Mouse (Mus musculus) left cerebral cortex, adult 18-20 months (tissue): ENCODE data around the gene Sapcd2. TPM values are rescaled to one million over a fixed set of nuclear protein-coding genes. Genes with fewer than 3 reads are reported as not detected.
"Not testable (repeated sequence)": the region's sequence is repeated elsewhere in the genome, so short reads cannot be mapped to it uniquely, and the experiment has no call there.

Experiments used
- DNase-seq, 2 experiments: peaks; one replicate each; pipeline ENCODE4 v3.0.0; 2021 to 2022; ENCODE audit warnings: low spot score in 2 of 2, mixed read lengths in 1 of 2
- total RNA-seq, 2 experiments: library from RNA; stranded (reverse); gene quantifications; 2 replicates each; pipeline ENCODE4 v1.2.3; 2021

Sapcd2 gene
- total RNA-seq, 2 experiments from 2014 or later, result 1.4 to 1.8 TPM

DNA sequence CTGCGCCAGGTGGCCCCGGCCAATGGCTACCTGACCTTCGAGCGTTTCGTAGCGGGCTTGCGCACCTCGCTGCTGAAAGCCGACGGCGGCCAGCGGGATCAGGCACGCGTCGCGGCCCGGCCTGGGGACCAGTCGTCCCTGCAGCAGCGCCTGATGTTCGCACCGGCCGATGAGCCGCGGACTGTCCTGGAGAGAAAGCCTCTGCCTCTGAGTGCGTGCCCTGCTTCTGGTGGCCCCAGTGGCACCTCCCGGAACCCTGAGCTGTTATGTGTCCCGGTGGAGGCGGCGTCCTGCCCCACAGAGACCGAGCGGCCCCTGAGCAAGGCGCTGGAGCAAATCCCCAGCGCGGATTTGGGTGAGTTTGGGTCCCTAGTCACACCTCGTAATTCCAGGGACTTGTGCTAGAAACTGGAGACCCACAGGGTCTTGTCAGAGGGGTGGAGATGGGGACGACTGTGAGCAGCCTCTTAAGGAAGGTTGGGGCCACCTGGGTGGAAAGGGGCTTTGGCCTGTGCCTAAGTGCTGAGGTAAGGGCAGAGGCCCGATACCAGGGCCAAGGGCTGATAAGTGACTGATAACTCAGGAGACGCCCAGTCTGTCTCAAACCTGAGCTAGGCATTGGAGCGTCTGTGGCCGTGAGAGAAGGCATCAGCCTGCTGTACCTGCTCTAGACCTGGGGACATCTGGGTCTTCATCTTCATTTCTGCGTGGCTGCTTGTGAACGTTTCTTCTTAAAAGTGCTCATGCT is 697 bp downstream of the Sapcd2 start:
- no peak for DNase-seq

DNA sequence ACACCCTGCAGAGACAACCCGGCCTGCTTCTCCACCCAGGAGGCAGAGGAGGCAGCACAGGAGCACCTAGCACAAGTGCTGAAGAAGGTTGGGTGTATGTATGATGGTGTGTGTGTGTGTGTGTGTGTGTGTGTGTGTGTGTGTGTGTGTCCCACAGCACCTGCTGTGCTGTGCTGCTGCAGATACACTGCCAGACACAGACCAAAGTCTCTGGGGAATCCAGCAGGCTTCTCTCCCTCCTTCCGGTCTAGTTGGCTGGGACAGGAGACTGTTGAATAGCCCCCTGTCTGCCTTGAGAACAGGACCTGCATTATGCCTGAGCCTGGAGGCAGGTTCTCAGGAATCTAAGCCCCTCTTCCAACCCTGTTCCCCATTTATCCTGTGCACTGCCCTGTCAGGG is 1.3 kb downstream of the Sapcd2 start:
- no peak for DNase-seq

DNA sequence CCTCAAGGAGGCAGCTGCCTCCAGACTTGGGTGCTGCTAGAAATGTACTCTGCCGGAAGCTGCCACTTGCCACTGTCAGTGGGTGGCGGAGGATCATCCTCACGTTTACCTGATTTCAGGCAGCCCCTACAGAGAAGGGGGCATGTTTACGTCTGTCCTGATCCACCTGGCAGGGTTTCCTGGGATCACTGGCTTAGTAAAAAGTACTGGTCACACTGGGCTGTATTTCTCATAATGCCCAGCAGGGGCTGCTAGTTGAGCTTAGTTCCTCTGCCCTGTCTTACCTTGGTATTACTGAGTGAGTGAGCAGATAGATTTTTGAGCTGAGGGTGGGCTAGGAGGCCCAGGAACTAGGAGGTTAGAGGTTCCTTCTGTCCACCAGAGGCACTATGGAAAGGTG is 4.5 kb downstream of the Sapcd2 start:
- DNase-seq, result peak in 1 of 2 experiments; percentile 58

DNA sequence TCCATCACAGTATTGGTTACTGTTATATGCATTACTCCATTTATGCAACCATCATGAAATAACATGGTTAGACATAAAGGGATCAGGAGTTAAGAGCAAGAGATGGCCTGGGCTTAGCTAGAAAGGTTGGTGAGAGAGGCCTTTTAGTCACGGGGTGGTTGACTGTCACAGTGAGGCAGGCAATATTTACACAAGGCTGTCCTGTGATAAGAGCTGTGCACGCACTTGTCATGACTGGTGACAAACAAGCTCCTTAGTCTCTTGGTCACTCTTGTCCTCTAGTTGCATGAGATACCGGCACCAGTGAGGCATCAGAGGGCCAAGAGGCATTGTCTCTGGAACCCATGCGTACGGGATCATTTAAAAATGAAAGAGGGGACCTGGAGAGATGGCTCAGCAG is 12.4 kb downstream of the Sapcd2 start:
- DNase-seq, result no peak

DNA sequence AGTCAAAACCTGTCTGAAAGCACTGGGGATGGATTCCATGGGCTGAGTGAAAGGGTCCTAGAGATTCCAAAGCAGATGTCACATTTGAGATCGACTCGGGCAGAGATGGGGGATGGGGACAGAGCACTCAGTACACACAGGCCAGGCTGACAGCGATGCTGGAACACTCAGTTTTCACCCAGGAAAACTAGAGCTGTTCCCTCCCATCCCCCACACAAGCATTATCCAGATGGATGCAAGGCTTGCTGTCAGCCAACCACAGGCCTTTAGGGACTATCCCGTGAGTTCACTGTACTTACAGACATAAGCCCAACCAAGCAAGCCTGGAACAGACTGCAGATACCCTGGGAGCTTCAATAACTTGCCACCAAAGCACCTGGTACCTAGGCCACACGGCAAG is 19.1 kb downstream of the Sapcd2 start:
- no peak for DNase-seq

DNA sequence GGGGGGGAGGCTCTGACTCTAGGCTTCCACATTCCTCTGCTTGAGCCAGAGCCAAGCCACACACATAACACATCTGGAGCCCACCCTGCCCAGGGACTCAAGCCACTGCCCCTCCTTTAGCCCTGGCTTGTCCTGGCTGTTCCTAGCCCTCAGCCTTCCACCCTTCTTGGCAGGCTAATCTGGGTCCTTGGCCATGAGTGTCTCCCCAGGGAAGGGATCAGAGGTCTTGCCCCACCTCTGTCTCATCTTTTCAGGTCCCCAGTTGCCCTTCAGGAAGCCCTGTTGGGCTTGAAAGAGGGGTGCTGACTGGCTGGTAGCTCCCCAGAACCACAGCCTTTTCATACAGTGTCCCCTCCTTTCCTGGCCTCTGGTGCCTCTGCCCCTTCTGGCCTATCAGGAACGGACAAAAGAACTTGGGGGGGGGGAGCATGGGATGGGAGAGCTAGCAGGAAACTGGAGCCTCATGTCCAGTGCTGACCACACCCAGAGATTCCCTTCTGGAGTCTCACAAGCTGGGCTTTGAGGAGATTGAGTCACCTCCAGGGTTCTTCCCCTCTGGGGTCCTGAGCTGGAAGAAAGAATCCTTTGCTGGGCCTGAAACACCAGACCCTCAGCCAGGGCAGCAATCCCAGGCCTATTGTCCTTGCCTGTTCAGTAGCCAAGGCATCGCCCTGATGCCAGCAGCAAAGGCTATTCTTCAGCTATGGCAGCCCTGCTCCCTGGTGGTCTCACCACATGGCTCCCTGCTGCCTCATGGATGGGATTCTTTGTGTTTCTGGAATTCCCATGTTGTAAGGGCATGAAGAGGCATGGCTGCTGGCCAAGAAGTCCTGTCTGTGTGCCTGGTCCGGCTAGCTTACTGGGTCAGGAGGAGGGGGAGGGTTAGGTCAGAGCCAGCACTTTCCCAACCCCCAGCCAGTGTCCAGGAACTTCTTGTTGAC is 22.4 kb downstream of the Sapcd2 start:
- no peak for DNase-seq

DNA sequence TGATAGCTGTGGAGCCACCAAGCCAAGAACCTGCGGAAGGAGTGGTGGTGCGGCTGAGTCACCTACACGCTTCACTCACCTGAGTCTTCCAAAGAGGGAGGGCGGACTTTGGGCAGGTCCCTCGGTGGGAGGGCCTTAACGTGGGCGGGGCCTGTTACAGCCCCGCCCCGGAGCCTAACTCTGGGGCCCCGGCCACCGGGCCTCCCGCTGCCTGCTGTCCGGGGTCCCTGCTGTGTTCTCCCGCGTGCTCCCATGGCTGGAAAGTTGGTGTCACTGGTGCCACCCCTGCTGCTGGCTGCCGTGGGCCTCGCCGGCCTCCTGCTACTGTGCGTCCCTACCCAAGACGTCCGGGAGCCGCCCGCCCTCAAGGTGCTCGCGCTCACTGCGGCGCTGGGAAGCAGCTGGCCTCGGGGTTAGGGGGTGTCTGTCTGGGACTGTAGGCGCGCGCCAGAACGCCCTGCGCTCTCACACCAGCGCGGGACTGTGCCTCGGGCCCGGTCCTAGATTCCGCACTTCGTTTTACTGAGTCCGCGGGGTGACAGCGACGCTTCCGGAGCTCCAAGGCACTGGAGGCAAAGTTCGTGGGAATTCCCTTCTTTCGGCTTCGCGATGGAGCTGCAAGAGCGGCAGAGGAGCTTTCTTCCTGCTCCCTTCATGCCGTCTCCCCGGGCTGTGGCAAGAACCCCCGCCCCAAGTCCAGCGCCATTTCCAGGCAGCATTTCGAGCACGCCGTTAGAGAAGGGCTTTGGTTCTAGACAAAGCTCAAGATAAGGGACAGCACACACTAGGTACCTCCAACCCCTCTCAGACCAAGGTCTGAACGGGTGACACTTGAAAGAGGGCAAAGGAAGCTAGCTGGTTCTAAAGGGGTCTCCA is 23.8 kb downstream of the Sapcd2 start, which contains the start of gene Entpd2:
Gene Entpd2 (plus strand): TSS at position 154 of the 876 bp plus-strand sequence.
- no peak for DNase-seq

DNA sequence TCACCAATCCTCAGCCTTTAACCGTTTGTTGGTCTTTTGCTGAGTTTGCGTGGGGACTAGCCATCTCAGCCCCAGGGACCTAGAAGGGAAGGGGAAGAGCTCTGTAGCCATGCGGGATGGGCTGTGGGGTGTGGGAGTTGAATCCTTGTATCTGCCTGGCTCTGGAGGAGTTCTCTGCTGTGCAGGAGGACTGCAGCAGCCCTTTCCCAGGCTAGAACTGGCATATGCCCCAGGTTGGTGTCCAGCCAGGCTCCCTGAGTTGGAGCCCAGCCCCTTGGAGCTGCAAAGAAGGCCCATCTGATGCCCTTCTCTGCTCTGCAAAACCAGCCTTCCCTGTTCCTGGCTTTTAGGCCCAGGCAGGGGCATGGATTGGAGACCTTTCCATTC is 24.5 kb downstream of the Sapcd2 start:
- no peak for DNase-seq

DNA sequence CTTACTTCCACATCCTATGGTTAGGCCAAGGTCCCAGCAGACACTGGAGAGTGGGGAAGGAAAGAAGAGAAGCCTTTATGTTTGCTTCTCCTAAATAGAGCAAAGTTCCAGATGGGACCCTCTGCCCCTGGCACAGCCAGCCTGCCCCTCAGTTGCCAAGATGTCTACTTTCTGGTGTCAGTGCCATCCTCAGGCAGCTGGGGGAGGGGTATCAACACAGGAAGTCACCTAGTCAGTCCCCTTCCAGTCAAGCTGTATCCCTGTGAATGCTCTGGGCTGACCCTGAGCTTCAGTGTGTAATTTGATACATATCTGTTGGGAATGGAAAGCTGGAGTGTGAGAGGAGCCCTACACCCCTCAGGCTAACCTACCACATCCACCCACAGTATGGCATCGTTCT is 24.9 kb downstream of the Sapcd2 start:
- DNase-seq, result no peak

DNA sequence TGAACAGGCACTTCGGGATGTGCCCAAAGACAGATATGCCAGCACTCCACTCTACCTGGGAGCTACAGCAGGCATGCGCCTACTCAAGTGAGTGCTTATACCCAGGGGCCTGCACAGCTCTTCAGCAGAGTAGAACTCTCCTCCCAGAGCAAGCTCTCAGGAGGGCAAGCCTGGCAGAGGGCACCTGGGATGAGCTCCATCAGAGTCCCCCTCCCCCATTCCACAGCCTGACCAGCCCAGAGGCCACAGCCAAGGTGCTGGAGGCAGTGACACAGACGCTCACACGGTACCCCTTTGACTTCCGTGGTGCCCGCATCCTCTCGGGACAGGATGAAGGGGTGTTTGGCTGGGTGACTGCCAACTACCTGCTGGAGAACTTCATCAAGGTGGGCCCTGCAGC is 25.9 kb downstream of the Sapcd2 start:
- no peak for DNase-seq

DNA sequence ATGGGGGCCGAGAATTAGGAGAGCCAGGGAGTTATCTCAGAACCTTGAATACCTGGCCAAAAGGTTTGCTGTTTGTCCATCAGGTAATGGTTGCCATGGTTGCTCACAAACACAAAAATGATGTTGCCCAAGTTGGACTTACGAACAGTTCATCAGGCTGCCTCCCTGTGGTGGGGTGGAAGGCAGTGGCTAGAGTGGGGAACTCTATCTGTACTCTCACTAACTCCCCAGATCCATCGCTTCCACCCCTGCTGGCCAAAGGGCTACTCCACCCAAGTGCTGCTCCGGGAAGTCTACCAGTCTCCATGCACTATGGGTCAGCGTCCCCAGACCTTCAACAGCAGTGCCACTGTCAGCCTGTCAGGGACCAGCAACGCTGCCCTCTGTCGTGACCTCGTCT is 26.9 kb downstream of the Sapcd2 start, which contains the start of gene Npdc1:
Gene Npdc1 (plus strand): TSS at position 301 of the 400 bp plus-strand sequence.
- DNase-seq, result no peak

DNA sequence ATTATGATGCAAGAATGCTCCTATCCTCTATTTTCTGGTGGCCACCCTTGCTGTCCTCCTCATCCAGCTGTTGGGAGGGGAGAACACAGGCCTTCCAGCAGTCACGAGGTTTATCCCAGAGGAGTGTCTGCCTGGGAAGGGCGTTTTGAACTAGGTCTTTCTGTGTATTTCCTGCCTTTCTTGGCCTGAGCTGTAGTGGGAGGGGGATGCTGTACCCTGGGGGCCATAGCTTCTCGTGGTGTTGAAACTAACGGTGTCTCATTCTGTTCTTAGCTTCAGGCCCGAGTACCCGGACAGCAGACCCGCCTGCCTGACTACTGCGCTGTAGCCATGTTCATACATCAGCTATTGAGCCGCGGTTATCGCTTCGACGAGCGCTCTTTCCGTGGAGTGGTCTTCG is 28.2 kb downstream of the Sapcd2 start:
- DNase-seq, result no peak

DNA sequence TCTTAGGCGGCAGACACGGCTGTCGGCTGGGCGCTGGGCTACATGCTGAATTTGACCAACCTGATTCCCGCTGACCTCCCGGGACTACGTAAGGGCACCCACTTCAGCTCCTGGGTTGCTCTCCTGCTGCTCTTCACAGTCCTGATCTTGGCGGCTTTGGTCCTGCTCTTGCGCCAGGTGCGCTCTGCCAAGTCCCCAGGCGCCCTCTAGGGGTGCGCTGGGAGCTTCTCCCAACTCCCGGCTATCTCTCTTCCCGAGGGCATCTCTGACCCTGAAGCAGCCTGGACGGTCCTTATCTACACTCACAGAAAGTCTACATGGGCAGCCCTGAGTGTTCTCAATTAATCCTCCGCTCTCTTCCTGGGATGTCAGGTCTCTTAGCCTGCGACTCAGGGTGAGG is 28.6 kb downstream of the Sapcd2 start:
- DNase-seq, result peak; percentile 64 to 67

DNA sequence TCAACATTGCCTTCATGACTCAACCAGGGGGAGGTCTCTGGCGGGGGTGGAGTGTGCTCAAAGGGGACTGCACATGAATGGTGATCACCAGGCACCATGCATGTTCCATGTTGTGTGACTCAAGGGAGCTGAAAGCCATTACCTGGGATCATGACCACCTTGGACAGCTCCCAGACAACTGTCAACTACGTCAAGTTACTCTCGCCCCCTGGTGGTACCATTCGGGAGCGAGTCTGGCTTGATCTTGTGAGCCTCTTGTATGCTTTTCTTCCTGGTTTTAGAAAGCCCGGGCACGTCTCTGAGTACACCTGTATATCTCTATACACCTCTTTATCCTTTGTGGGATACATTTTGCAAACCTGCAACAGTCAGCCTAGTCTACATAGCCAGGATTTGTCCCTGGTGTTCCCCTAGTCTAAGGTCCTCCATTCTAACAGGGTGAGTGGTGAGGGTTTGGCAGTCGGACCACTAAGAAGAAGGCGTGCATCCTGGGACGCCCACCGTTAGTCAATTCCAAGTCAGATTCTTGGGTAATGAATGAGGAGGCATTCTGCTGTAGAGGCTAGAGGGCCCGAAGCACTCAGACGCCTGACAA is 30.4 kb downstream of the Sapcd2 start:
- DNase-seq, result peak; percentile 47 to 60

DNA sequence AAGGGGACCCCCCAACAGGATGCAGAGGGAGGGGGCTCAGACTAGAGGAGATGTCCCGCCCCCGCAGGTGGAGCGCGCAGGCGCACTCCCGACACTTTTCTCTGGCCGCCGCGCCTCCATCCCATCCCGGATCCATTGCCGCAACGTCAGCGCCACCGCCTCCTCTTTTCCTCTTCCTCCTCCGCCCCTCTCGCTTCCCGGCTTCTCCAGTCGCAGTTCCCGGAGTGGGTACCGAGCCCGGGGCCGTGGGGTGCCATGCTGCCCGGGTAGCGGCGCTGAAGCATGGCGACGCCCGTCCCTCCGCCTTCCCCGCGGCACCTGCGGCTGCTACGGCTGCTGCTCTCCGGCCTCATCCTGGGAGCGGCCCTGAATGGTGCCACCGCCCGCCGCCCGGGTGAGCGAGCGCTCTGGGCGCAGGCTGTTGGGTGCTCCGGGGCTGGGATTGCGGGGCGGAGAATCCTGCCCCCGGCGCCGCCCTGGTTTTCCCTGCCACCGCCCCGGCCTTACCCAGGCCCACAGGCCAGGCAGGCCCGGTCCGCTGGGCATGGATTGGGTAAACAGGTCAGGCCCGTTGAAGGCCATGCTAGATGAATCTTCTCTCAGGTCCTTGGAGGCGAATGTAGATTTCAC is 31.0 kb downstream of the Sapcd2 start:
- DNase-seq, result peak; percentile 91 to 94

DNA sequence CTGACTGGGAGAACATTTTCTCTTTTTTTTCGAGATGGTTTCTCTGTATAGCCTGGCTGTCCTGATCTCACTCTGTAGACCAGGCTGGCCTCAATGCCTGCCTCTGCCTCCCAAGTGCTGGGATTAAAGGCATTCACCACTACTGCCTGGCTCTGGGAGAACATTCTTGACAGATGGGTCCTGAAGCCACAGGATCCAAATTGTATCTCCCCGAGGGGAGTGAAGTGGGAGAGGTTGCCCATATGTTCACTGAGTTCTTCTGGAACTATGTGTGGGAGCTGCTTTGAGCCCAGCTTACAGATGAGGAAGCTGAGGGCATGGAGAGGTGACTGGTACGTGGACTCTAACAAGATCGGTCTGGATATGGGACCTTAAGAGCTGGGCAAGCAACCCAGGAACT is 31.9 kb downstream of the Sapcd2 start:
- no peak for DNase-seq

DNA sequence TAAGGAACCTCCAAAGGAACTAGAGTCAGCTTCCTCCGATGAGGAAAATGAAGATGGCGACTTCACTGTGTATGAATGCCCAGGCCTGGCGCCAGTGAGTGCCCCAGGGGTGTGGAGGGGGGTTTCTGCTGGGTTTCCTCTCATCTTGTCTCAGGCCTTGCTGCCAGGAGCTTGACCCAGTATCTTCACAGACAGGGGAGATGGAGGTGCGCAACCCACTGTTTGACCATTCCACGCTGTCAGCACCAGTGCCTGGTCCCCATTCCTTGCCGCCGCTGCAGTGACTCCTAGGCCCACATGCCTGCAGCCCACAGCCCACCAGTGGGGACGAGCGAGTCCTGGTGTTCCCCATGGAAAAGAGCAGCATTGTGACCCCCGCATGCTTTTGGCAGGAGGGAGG is 36.8 kb downstream of the Sapcd2 start:
- no peak for DNase-seq

DNA sequence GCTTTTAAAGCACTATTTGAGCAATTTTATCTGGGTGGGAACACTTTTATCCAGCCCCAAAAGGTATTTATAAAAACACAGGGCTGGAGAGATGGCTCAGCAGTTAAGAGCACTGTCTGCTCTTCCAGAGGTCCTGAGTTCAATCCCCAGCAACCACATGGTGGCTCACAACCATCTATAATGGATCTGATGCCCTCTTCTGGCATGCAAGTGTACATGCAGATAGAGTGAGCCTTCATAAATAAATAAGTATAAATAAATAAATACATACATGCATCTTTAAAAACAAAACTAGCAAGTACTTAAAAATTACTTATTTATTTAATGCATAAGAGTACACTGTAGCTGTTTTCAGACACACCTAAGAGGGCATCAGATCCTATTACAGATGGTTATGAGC is 41.3 kb downstream of the Sapcd2 start:
- DNase-seq, result not testable (repeated sequence)

DNA sequence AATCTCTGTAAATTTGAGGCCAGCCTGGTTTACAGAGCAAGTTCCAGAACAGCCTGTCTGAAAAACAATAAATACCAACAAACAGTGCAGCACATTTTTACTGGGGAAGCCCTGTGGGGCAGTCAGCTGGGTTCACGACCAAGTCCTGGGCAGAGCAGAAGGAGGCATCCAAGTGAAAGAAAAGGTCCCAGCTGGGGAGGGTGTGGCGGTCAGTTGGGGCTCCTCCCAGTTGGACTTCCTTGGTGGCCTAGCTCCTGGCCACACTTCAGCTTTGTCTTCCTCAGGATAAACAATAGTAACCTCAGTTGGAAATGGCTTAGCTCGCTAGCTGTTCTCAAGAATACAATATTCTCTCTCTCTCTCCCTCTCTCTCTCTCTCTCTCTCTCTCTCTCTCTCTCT is 45.3 kb downstream of the Sapcd2 start:
- no peak for DNase-seq

DNA sequence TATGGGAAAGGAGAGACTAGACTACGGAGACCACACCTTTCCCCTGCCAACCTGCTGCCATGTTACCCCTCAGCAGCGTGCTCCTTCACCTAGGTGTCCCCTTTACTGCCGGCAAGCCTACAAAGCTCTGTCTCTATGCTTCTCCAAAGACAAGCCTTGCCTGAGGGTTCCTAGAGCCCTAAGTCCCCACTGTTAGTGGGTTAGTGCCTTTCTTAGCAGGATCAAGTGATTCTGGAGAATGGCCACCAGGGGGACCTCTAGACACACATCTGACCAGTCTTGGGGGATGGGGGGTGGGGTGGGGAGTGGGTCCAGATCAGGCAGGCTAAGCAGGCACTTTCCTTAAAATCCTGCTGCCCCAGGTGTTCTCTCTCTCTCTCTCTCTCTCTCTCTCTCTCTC is 49.8 kb downstream of the Sapcd2 start:
- DNase-seq, result peak; percentile 33 to 45
